Mouse (Mus musculus): ENCODE data around the gene Rfx7.

Rfx7 gene

GRCm38 (mm10) chr9:72558780-72559179 is 26.7 kb downstream of the Rfx7 start:
- no peak for DNase-seq

DNA sequence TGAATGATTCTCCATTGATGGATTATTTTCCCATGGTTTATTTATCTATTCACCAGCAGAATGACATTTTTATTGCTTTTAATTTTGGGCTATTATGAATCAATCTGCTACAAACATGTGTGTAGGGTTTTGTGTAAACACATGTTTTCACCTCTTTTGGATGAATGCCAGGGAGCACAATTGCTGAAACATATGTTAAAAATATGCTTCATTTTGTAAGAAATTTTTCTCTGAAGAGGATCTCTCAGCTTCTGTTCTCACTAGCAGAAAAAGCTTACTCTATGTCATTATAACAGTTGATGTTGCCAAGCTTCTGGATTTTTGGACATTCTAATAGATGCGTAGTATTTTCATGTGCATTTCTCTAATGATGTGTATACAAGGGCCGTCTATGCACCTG is 28.3 kb downstream of the Rfx7 start:
- DNase-seq: no peak

GRCm38 (mm10) chr9:72563277-72563676 is 31.2 kb downstream of the Rfx7 start:
- no peak for DNase-seq

- DNase-seq: no peak
Measured at GRCm38 (mm10) chr9:72567116-72567515, 35.1 kb downstream of the Rfx7 start.

DNA sequence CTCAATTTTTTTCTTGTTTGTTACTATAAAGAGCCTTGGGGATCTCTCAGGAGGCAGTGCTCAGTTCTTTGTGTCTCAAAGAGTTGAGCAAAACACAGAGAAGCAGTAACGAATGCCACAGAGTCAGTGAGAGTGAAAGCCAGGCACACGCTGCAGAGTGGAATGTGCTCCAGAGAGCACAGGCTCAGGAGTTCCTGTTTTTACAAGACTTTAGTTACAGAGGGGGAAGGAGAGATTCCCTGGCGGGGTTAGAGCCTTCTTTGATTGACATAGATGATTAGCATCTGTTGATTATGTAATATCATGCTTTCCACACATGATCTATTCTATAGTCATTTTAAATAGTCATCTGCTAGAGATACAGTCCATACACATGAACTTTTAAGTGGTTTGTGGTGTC is 48.2 kb downstream of the Rfx7 start:
- DNase-seq: no peak

- DNase-seq: no peak
Measured at GRCm38 (mm10) chr9:72590861-72591260, 58.8 kb downstream of the Rfx7 start.

DNA sequence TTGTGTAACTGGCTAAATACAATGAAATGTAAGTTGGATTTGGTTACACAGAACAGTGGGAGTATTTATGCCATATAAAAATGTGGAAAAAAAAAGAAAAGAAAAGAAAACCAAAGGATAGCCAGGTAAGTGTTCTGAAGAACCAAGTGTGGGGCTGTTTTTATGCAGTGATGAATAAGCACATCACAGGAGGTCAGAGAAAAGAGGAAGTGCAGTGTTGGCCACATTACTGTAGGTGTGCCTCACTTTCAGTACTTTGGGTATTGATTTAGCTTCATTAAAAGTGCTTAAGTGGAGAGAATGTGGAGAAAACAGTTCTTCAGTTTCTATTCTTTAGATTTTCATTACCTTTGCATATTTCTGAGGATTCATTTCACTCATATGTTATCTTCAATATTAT is 60.0 kb downstream of the Rfx7 start:
- DNase-seq: no peak

- peak; percentile 19 for DNase-seq
Measured at GRCm38 (mm10) chr9:72594656-72595055, 62.6 kb downstream of the Rfx7 start.

GRCm38 (mm10) chr9:72600142-72600541 is 68.1 kb downstream of the Rfx7 start:
- no peak for DNase-seq

DNA sequence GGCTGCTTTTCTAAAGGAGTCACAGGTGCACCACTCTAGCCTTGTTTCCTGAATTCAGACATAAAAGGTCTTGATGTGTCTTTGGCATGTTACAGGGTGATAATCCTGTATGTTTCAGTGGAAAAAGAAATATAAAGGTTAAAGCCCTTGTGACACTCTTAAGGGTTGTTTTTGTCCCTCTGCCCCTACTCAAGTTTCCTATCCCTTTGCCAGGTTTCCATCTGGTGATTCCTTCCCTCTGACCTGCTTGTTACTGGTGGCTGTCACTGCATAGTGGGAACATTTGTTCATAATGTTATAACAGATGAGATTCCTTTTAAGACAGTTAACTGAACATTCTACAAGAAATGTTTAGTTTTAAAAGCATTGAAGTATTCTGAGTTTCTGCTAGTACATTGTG is 77.7 kb downstream of the Rfx7 start:
- no peak for DNase-seq

DNA sequence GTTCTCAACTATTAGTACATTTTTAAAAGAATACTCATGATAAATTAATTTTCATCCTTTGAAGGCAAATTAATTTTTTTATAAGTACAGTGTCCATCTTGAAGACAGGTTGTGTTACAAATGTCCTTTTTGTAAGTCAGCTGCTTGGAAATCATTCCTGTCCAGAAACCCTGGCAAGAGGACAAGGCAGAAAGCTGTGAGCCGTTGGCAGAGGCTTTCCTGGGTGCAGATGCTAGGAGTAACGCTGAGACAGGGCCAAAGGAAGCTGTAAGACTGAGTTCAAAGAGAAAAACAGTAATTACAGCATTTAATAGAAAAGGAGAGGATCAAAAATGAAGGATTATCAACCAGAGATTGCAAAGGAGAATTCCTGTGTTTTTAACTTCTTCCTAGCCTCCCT is 81.8 kb downstream of the Rfx7 start:
- DNase-seq: no peak

- no peak for DNase-seq
Measured at GRCm38 (mm10) chr9:72614786-72615480, 82.9 kb downstream of the Rfx7 start.

DNA sequence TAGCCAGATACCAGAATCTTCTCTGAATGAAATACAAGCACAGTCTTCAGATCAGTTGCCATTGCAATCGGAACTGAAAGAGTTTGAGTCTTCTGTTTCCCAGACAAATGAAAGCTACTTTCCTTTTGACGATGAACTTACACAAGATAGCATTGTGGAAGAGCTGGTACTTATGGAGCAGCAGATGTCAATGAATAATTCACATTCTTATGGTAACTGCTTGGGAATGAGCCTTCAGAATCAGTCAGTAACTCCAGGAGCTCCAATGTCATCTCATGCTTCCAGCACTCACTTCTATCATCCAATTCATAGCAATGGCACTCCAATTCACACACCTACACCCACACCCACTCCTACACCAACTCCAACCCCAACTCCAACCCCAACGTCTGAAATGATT is 86.0 kb downstream of the Rfx7 start:
- DNase-seq: no peak

DNA sequence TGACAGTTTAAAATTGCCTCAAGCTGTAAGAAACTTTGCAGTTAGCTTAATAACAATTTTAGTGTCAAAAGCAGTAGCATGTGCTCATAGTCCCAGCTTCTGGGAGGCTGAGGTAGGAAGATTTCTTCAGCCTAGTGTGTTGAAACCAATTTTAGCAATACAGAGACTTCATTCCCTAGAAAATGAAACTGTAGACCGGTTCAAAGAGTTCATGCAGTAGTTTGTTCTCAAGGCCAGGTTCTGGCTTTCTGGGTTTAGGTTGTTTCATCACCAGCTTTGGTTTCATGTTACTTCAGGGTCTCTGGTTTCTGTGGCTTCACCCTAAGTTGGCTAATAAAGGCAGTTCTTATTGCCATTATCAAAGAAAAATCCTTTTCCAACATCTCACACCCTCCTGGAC is 91.6 kb downstream of the Rfx7 start:
- DNase-seq: no peak

DNA sequence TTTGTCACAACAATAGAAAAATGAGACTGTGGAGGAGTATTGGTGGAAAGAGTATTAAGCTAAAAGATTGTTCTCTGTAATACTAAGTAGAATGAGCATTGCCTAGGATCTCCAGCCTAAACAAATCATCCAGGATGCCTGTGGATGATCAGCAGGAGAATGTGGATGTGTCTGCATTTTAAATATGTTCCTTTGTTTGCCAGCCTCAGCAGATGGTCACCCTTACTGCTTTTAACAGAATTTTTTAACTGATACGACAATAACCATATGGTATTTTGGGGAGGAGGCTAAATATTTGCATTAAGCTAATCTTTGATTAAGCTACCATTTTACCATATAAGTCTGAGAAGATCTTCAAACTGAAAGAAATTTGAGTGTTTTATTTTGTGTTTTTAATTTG is 95.6 kb downstream of the Rfx7 start:
- DNase-seq: no peak

DNA sequence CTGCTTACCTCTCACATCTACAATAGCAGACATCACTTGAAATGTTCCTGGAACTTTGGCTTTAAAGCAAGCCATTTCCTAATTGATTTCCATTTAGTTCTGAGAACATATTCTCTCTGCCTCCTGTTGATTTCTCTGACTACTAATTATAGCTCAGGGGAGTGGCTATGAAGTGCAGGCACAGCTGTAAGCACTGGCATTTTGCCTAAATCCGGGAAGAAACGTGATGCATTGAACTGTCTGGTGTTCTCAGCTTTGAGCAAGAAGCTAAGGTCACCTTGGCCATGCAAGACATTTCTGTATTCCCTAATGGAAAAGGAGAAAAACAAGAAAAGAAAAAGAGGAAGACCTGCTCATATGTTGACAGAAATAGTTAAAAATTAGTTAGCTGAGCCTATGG is 96.6 kb downstream of the Rfx7 start:
- no peak for DNase-seq

DNA sequence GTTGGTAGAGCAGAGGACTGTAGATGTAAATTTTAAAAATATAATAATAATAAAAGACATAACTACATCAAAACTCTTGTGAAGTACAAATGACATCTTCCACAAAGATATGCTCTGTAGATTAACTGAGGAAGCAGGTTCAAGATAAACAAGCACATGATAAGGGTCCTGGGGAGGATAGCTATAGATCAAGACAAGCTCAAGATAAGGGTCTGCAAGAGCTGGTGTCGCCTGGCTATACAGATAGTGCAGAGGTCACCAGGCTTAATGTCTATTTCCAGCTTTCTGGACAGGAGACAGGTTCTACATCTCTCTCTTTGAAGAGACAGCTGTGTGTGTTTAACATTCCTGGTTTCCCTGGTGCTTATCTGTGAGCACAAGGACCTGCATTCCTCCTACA is 100.2 kb downstream of the Rfx7 start:
- no peak for DNase-seq

DNA sequence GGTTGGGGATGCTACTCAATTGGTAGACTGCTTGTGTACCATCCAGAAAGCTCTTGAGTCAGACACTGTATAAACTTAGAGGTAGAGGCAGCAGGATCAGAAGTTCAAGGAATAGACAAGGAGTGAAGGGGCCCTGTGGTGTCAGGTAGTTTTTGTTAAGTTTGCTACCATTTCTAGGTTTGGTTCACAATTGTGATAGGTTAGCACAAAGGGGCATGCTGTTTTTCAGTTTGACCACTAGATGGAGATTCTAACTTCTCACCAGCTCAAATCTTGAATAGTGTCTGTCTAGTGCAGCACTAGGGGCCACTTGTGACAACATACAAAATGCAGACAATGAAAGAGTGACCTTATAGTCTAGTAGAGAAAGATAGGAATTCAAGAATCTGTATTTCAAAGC is 103.1 kb downstream of the Rfx7 start:
- no peak for DNase-seq

GRCm38 (mm10) chr9:72636547-72636946 is 104.5 kb downstream of the Rfx7 start:
- no peak for DNase-seq

DNA sequence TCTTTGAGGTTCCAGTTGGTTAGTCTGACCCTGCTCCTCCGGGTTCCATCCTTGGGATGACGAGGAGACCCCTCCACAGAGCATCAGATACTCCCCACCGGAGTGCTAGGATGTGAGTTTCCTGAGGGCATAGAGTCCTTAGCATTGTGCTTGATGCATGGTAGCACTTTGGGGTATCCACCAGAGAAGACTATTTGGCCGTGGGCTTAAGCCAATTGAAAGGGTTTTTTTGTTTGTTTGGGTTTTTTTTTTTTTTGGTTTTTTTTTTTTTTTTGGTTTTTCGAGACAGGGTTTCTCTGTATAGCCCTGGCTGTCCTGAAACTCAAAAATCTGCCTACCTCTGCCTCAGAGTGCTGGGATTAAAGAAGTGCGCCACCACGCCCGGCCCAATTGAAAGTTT is 105.2 kb downstream of the Rfx7 start:
- DNase-seq: no peak

GRCm38 (mm10) chr9:72638951-72639842 is 107.2 kb downstream of the Rfx7 start:
- no peak for DNase-seq

DNA sequence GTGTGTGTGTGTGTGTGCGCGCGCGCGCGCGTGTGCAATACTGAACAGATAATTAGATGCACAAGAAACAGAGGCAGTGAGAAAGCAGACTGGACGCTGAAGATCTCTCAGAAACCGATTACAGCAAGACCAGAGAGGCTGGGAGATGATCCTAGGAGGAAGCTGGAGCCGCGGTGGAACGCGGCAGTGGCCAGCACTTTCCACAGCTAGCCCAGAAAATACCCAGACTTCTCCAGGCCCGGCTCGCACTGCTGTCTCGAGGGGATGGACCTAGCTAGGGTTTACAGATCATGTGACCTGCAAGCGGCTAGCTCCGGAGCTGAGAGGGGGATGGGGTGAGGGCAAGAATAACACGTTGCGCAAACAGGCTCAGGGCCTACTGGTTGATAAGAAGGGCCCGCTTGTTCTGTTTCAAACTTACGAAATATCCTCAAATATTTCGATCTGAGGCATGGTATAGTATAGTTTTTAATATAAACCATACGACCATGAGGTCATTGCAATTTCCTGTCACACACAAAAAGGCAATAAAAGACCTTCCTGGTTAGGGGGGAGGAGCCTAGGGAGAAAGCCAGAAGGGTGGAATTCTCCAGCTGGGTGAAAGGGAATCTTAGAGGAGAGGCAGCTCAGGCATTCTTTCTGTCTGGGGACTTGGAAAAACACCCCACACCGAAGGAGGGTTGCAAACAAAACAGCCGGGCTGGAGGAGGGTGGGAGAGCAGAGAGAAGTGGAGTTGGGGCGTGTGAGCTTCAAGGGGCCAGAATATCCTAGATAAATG is 108.0 kb downstream of the Rfx7 start:
- peak; percentile 55 for DNase-seq

- DNase-seq: no peak
Measured at GRCm38 (mm10) chr9:72640642-72641041, 108.6 kb downstream of the Rfx7 start.
